Mouse (Mus musculus) bone marrow macrophage, adult 2 months (primary cell): ENCODE results near the gene Ap4e1.

Source experiments
- CTCF ChIP-seq: IDR thresholded peaks from 2 replicates; pipeline ENCODE4 v1.5.1; 2012; ENCODE audit warnings: low read depth, mild to moderate bottlenecking, low read length, moderate library complexity
- POLR2A ChIP-seq: IDR thresholded peaks from 2 replicates; pipeline ENCODE4 v1.6.1; 2012; ENCODE audit warnings: mild to moderate bottlenecking, low read depth, low read length, borderline replicate concordance

DNA sequence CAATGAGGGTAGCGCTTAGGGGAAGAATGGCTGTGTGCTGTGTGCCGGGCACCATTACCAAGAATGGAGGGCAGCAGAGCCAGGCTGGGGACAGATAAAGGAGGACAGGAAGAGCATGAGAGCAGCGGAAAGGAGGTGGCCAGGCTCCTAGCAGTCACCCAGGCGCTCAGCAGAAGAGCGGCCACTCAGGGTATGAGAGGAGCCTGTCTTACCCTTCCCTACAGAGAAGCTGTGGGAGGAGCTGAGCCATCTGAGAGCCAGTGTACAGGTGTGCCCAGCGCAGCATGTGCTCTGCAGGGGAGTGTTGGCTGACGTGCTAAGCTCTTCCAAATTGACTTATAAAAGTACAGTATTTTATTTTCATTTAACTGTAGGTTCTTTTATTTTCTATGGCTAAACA lies 60.3 kb downstream of the Ap4e1 start:
- TF ChIP-seq POLR2A (no peak), CTCF (no peak)
